Mouse (Mus musculus): ENCODE data around the gene St6galnac5.

GRCm38 (mm10) chr3:152813905-152814304, 168.1 kb downstream of the St6galnac5 start:
- TF ChIP-seq CTCF (conservative IDR thresholded peaks at IDR 0.05; ENCODE audit: low read length) (no peak), NANOG (IDR thresholded peaks at IDR 0.05; ENCODE audit: borderline replicate concordance, low read length) (no peak), POU5F1 (IDR thresholded peaks at IDR 0.05; ENCODE audit: borderline replicate concordance, low read length) (no peak)

Measured in E14TG2a.4 (cell line).